19 mouse cellular contexts compared by ENCODE assay signal in the genomic region with DNA sequence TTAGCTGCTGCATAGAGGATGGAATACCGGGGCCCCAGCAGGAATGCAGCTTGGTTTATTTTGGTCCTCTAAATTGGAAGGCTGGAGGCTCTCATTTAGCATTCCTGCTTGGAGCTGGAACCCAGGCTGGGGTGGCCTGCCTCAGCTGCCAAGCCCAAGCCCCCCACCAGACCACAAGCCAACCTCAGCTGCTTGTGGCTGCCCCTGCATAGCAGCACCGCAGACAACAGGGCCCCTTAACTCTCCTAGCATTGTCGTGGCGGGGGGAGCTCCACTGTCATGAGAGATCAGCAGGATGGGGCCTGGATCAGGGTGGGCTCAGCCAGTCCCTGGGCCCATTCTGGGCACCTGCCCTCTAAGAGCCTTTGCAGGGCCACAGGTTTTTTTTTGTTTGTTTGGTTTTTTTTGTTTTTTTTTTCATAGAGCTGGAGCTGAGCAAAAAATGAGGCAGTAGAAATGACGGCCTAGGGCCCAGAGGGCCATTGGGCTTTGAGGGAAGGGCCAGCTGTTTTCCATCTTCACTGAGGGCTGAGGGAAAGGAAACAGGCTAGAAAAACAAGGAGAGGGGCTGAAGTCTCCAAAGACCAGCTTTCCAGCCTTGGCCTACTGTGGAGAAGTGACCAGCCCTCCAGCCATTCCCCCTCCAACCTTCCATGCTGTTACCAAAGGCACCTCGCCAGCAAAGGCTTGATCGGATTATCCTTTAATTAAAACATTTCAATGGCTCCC. TPM values are rescaled to one million over a fixed set of nuclear protein-coding genes. Genes with fewer than 3 reads are reported as not detected.
DNase-seq lines count a peak whose midpoint lies in the region; ATAC-seq and TF ChIP-seq lines count a peak whose summit lies in the region.
"Had no signal": no experiment of that assay in that cellular context is flagged by ENCODE, and none has a peak within 500 bp of the region (broad histone marks: within the 10 kb centered on the region; RNA-seq: fewer than 3 reads in every experiment).

No protein-coding gene starts in this region.

- H3ac ChIP-seq in myocyte (ENCODE audit: control insufficient read depth, insufficient read length), result no peak overlapping the region

- H3K36me3 ChIP-seq in intestine, embryonic 14.5 days (ENCODE audit: control insufficient read depth, insufficient read depth, low read length), result no peaks in the 10 kb centered on the region
- no peaks in the 10 kb centered on the region for H3K36me3 ChIP-seq in intestine, postnatal 0 days (ENCODE audit: control insufficient read depth, insufficient read depth)
- no peaks in the 10 kb centered on the region for H3K36me3 ChIP-seq in midbrain, embryonic 10.5 days
- no peaks in the 10 kb centered on the region for H3K36me3 ChIP-seq in midbrain, embryonic 15.5 days (replicated peaks)
- no peaks in the 10 kb centered on the region for H3K36me3 ChIP-seq in myocyte (ENCODE audit: control insufficient read depth, insufficient read depth)
- H3K36me3 ChIP-seq in liver, postnatal 0 days (replicated peaks; ENCODE audit: insufficient read depth, low read length), result no peaks in the 10 kb centered on the region
- H3K36me3 ChIP-seq: neural tube, embryonic 12.5 days; stomach, embryonic 15.5 days had no signal

- H3K4me2 ChIP-seq in intestine, embryonic 14.5 days (ENCODE audit: low read length), result no peak overlapping the region
- no peak overlapping the region for H3K4me2 ChIP-seq in intestine, postnatal 0 days (replicated peaks; ENCODE audit: low read depth)
- H3K4me2 ChIP-seq in midbrain, embryonic 15.5 days, result no peak overlapping the region
- H3K4me2 ChIP-seq in myocyte (ENCODE audit: low read depth), result no peak overlapping the region
- H3K4me2 ChIP-seq in liver, postnatal 0 days (ENCODE audit: low read depth, low read length), result no peak overlapping the region
- H3K4me2 ChIP-seq: liver, embryonic 11.5 days; neural tube, embryonic 12.5 days; stomach, embryonic 15.5 days had no signal

- no peak overlapping the region for H3K9ac ChIP-seq in intestine, embryonic 14.5 days (ENCODE audit: low read length)
- no peak overlapping the region for H3K9ac ChIP-seq in intestine, postnatal 0 days (ENCODE audit: low read depth, low read length)
- no peak overlapping the region for H3K9ac ChIP-seq in midbrain, embryonic 15.5 days
- no peak overlapping the region for H3K9ac ChIP-seq in liver, postnatal 0 days (replicated peaks)
- H3K9ac ChIP-seq: neural tube, embryonic 12.5 days; stomach, embryonic 15.5 days had no signal

- no peak for TF ChIP-seq CTCF in intestine, postnatal 0 days (IDR thresholded peaks at IDR 0.05; ENCODE audit: low read depth)
- no peak for TF ChIP-seq CTCF in liver, postnatal 0 days (IDR thresholded peaks at IDR 0.05; ENCODE audit: low read depth)

- H3K4me3 ChIP-seq in intestine, embryonic 14.5 days (ENCODE audit: low read depth, low read length), result no peak overlapping the region
- H3K4me3 ChIP-seq in intestine, postnatal 0 days (ENCODE audit: low read depth, low read length), result no peak overlapping the region
- no peak overlapping the region for H3K4me3 ChIP-seq in midbrain, embryonic 10.5 days
- no peak overlapping the region for H3K4me3 ChIP-seq in midbrain, embryonic 15.5 days
- H3K4me3 ChIP-seq in myocyte, result no peak overlapping the region
- H3K4me3 ChIP-seq in liver, postnatal 0 days (ENCODE audit: low read depth, low read length), result no peak overlapping the region
- H3K4me3 ChIP-seq: neural tube, embryonic 12.5 days; stomach, embryonic 15.5 days had no signal

- peak; percentile 14 for DNase-seq in embryo, embryonic 10 days (ENCODE audit: low spot score)
- no peak for DNase-seq in embryo, embryonic 9.5 days (ENCODE audit: extremely low spot score)
- DNase-seq in intestine, embryonic 14.5 days (ENCODE audit: low spot score), result no peak
- DNase-seq in midbrain, embryonic 10.5 days (ENCODE audit: low spot score), result no peak
- DNase-seq in liver, postnatal 0 days, result no peak
- DNase-seq: cerebellum, postnatal 25 days; gastrocnemius, postnatal 14 days; lung, postnatal 4 days; midbrain, embryonic 14.5 days; thymus, postnatal 36 days had no signal

- peak overlapping the region; percentile 54; the same call in 1 of the 2 replicates for H3K27ac ChIP-seq in intestine, embryonic 14.5 days (ENCODE audit: low read depth)
- H3K27ac ChIP-seq in intestine, postnatal 0 days (ENCODE audit: low read depth, low read length), result no peak overlapping the region
- H3K27ac ChIP-seq in midbrain, embryonic 10.5 days (replicated peaks), result peak overlapping the region; percentile 72
- no peak overlapping the region for H3K27ac ChIP-seq in midbrain, embryonic 15.5 days
- no peak overlapping the region for H3K27ac ChIP-seq in liver, postnatal 0 days (ENCODE audit: low read depth)
- H3K27ac ChIP-seq: neural tube, embryonic 12.5 days; stomach, embryonic 15.5 days had no signal

- H3K27me3 ChIP-seq in intestine, embryonic 14.5 days (replicated peaks; ENCODE audit: control insufficient read depth, insufficient read depth, low read length), result 0 out of 2 replicates have a peak, but pooled peaks cover 12% of the 10 kb centered on the region
- H3K27me3 ChIP-seq in intestine, postnatal 0 days (replicated peaks; ENCODE audit: control insufficient read depth, insufficient read depth, low read length), result no peaks in the 10 kb centered on the region
- H3K27me3 ChIP-seq in midbrain, embryonic 10.5 days (ENCODE audit: low read depth, poor library complexity, severe bottlenecking), result peaks cover 100% of the 10 kb centered on the region
- peaks cover 34% of the 10 kb centered on the region for H3K27me3 ChIP-seq in midbrain, embryonic 15.5 days (replicated peaks)
- H3K27me3 ChIP-seq in myocyte (ENCODE audit: control insufficient read depth, insufficient read depth, insufficient read length), result no peaks in the 10 kb centered on the region
- H3K27me3 ChIP-seq in liver, postnatal 0 days (ENCODE audit: insufficient read depth, low read length), result no peaks in the 10 kb centered on the region; the same call in 1 of the 2 replicates
- H3K27me3 ChIP-seq: CH12.LX; neural tube, embryonic 12.5 days; stomach, embryonic 15.5 days had no signal

- H3K79me2 ChIP-seq in myocyte (ENCODE audit: control insufficient read depth, insufficient read depth), result no peaks in the 10 kb centered on the region

- no peak for TF ChIP-seq EP300 in liver, postnatal 0 days (IDR thresholded peaks at IDR 0.05; ENCODE audit: low read depth)

- no peaks in the 10 kb centered on the region for H3K9me3 ChIP-seq in intestine, embryonic 14.5 days (ENCODE audit: control insufficient read depth, low read length)
- no peaks in the 10 kb centered on the region for H3K9me3 ChIP-seq in intestine, postnatal 0 days (ENCODE audit: control insufficient read depth)
- H3K9me3 ChIP-seq in midbrain, embryonic 10.5 days (replicated peaks), result no peaks in the 10 kb centered on the region
- no peaks in the 10 kb centered on the region for H3K9me3 ChIP-seq in midbrain, embryonic 15.5 days
- H3K9me3 ChIP-seq in liver, postnatal 0 days (ENCODE audit: low read length), result no peaks in the 10 kb centered on the region
- H3K9me3 ChIP-seq: neural tube, embryonic 12.5 days; stomach, embryonic 15.5 days had no signal

- no peak for ATAC-seq in intestine, embryonic 14.5 days (replicated peaks; ENCODE audit: low FRiP score, low TSS enrichment, low read depth)
- ATAC-seq in intestine, postnatal 0 days, result no peak
- ATAC-seq in midbrain, embryonic 15.5 days (replicated peaks), result no peak
- no peak for ATAC-seq in liver, postnatal 0 days
- ATAC-seq: activated CD4-positive, CD25-positive, alpha-beta regulatory T cell, adult 4 months; forebrain, embryonic 16.5 days had no signal

- 47% methylated on average over 7 of the region's 7 CpGs for WGBS in intestine, embryonic 14.5 days
- WGBS in intestine, postnatal 0 days, result 64% methylated on average over 7 of the region's 7 CpGs
- 46% methylated on average over 7 of the region's 7 CpGs for WGBS in midbrain, embryonic 10.5 days
- WGBS in midbrain, embryonic 15.5 days, result 46% methylated on average over 7 of the region's 7 CpGs
- 72% methylated on average over 7 of the region's 7 CpGs for WGBS in liver, postnatal 0 days (ENCODE audit: insufficient replicate concordance)

- H3K4me1 ChIP-seq in intestine, embryonic 14.5 days (replicated peaks; ENCODE audit: control insufficient read depth, insufficient read depth, low read length), result 0 out of 2 replicates have a peak, but pooled peaks cover 3% of the 10 kb centered on the region
- H3K4me1 ChIP-seq in intestine, postnatal 0 days (replicated peaks; ENCODE audit: control insufficient read depth, insufficient read depth, low read length), result no peaks in the 10 kb centered on the region
- peaks cover 39% of the 10 kb centered on the region for H3K4me1 ChIP-seq in midbrain, embryonic 10.5 days
- H3K4me1 ChIP-seq in midbrain, embryonic 15.5 days, result peaks cover 4% of the 10 kb centered on the region; the same call in 1 of the 2 replicates
- no peaks in the 10 kb centered on the region for H3K4me1 ChIP-seq in liver, postnatal 0 days (ENCODE audit: insufficient read depth)
- H3K4me1 ChIP-seq: neural tube, embryonic 12.5 days; stomach, embryonic 15.5 days had no signal

- TF ChIP-seq POLR2A in myocyte (IDR thresholded peaks at IDR 0.05; ENCODE audit: insufficient read length, low read depth), result no peak

TF ChIP-seq in myocyte, 11 proteins besides CTCF, POLR2A, EP300 and RAD21 (continues in another document):
- TF ChIP-seq MYOD1 (IDR thresholded peaks at IDR 0.05; ENCODE audit: control insufficient read depth in 1 of 3, insufficient read length in 2 of 3, low read depth in 2 of 3) (peak in 1 of 3 experiments; percentile 49), TCF3 (IDR thresholded peaks at IDR 0.05; ENCODE audit: insufficient read length, low read depth) (peak; percentile 16), CEBPB (IDR thresholded peaks at IDR 0.05; ENCODE audit: insufficient read depth, poor library complexity, severe bottlenecking) (no peak), MAX (IDR thresholded peaks at IDR 0.05; ENCODE audit: low read depth) (no peak), TCF12 (IDR thresholded peaks at IDR 0.05; ENCODE audit: insufficient read depth, poor library complexity, severe bottlenecking) (no peak), USF1 (IDR thresholded peaks at IDR 0.05; ENCODE audit: low read depth) (no peak), MYOG (IDR thresholded peaks at IDR 0.05; ENCODE audit: control insufficient read depth in 1 of 3, insufficient read depth in 1 of 3, insufficient read length in 2 of 3, low read depth in 2 of 3) (peak in 2 of 3 experiments; percentile 78 to 87), SRF (IDR thresholded peaks at IDR 0.05; ENCODE audit: control insufficient read depth, insufficient read length, low read depth) (no peak), E2F4 (IDR thresholded peaks at IDR 0.05; ENCODE audit: insufficient read depth) (no peak)

RNA-seq across cellular contexts. Expression of gene Pja1, which starts 30.5 kb away (rescaled TPM):
- polyA plus RNA-seq in intestine, embryonic 14.5 days (2014; fragmentation: Nextera tagmentation; extraction: Ambion mirVana), result 143 and 161 TPM in 2 replicates
- 74.1 and 74.4 TPM in 2 replicates for polyA plus RNA-seq in intestine, postnatal 0 days (2015; fragmentation: Nextera tagmentation; extraction: Ambion mirVana)
- 210 and 212 TPM in 2 replicates for polyA plus RNA-seq in midbrain, embryonic 10.5 days (2016; fragmentation: Nextera tagmentation; extraction: Ambion mirVana)
- polyA plus RNA-seq in midbrain, embryonic 15.5 days (2015; fragmentation: Nextera tagmentation; extraction: Ambion mirVana), result 374 and 387 TPM in 2 replicates
- 37.6 TPM for polyA plus RNA-seq in myocyte (2012; fragmentation: generic; extraction: Trizol)
- polyA plus RNA-seq in liver, postnatal 0 days (2015; fragmentation: Nextera tagmentation; extraction: Ambion mirVana), result 31.9 and 32.1 TPM in 2 replicates

Comparison
In these comparisons a context has a peak if more than half of its experiments do, and no peak if none do; other contexts are left out.
1. H3K27ac ChIP-seq: peak in intestine, embryonic 14.5 days (single experiment) and midbrain, embryonic 10.5 days (single experiment); none in intestine, postnatal 0 days (single experiment), midbrain, embryonic 15.5 days (single experiment) and liver, postnatal 0 days (single experiment).